Mouse (Mus musculus) ovary, postnatal 36 days (tissue): ENCODE data around the gene Bcl2l10.
"Not testable (repeated sequence)": the region's sequence is repeated elsewhere in the genome, so short reads cannot be mapped to it uniquely, and the experiment has no call there.

Experiments used
- DNase-seq: peaks from one replicate; pipeline ENCODE4 v3.0.0; 2022; ENCODE audit warnings: low spot score, mixed read lengths

Gene Bcl2l10

GRCm38 (mm10) chr9:75342433-75342832 is 5.1 kb upstream of the Bcl2l10 start:
- DNase-seq: no peak

GRCm38 (mm10) chr9:75348066-75348465 is 508 bp downstream of the Bcl2l10 start:
- DNase-seq: peak; percentile 34

GRCm38 (mm10) chr9:75348641-75349040 is 1.1 kb downstream of the Bcl2l10 start:
- no peak for DNase-seq

GRCm38 (mm10) chr9:75353094-75353493 is 5.5 kb downstream of the Bcl2l10 start:
- no peak for DNase-seq

- DNase-seq: no peak
Measured at GRCm38 (mm10) chr9:75355783-75356182, 8.2 kb downstream of the Bcl2l10 start.

- no peak for DNase-seq
Measured at GRCm38 (mm10) chr9:75357087-75357654, 9.6 kb downstream of the Bcl2l10 start.

GRCm38 (mm10) chr9:75361699-75362098 is 14.1 kb downstream of the Bcl2l10 start:
- DNase-seq: peak; percentile 71

- no peak for DNase-seq
Measured at GRCm38 (mm10) chr9:75362201-75362600, 14.6 kb downstream of the Bcl2l10 start.

- peak; percentile 40 for DNase-seq
Measured at GRCm38 (mm10) chr9:75363001-75363400, 15.4 kb downstream of the Bcl2l10 start.

GRCm38 (mm10) chr9:75363702-75364101 is 16.1 kb downstream of the Bcl2l10 start:
- not testable (repeated sequence) for DNase-seq

- no peak for DNase-seq
Measured at GRCm38 (mm10) chr9:75365195-75365594, 17.6 kb downstream of the Bcl2l10 start.

GRCm38 (mm10) chr9:75366191-75366590 is 18.6 kb downstream of the Bcl2l10 start:
- no peak for DNase-seq

GRCm38 (mm10) chr9:75368779-75369178 is 21.2 kb downstream of the Bcl2l10 start:
- no peak for DNase-seq

- no peak for DNase-seq
Measured at GRCm38 (mm10) chr9:75375606-75376005, 28.0 kb downstream of the Bcl2l10 start.

- DNase-seq: no peak
Measured at GRCm38 (mm10) chr9:75376428-75376827, 28.9 kb downstream of the Bcl2l10 start.

GRCm38 (mm10) chr9:75378774-75379173 is 31.2 kb downstream of the Bcl2l10 start:
- DNase-seq: no peak

- DNase-seq: no peak
Measured at GRCm38 (mm10) chr9:75382825-75383224, 35.3 kb downstream of the Bcl2l10 start.

GRCm38 (mm10) chr9:75383785-75384184 is 36.2 kb downstream of the Bcl2l10 start:
- no peak for DNase-seq

GRCm38 (mm10) chr9:75384337-75384962 is 36.9 kb downstream of the Bcl2l10 start:
- no peak for DNase-seq

GRCm38 (mm10) chr9:75385218-75385974 is 37.8 kb downstream of the Bcl2l10 start:
- no peak for DNase-seq

- no peak for DNase-seq
Measured at GRCm38 (mm10) chr9:75393251-75393650, 45.7 kb downstream of the Bcl2l10 start.

- no peak for DNase-seq
Measured at GRCm38 (mm10) chr9:75395971-75396370, 48.4 kb downstream of the Bcl2l10 start.

- no peak for DNase-seq
Measured at GRCm38 (mm10) chr9:75399069-75399468, 51.5 kb downstream of the Bcl2l10 start.
